Mouse (Mus musculus) MEL (cell line): ENCODE data around the gene Akap12.

Experiments used
- ELF1 ChIP-seq: IDR thresholded peaks from 2 replicates; pipeline ENCODE4 v1.6.1; 2014; ENCODE audit warnings: low read depth, mild to moderate bottlenecking, inconsistent platforms, low read length, improper control_type of control experiment, moderate library complexity
- EP300 ChIP-seq, 2 experiments: IDR thresholded peaks; 2 replicates each; pipeline ENCODE4 v1.6.1; 2011; ENCODE audit warnings: improper control_type of control experiment in 2 of 2, low read length in 2 of 2, low read depth in 1 of 2, mild to moderate bottlenecking in 1 of 2
- GATA1 ChIP-seq: IDR thresholded peaks from 2 replicates; pipeline ENCODE4 v1.6.1; 2011; ENCODE audit warnings: low read depth, low read length, improper control_type of control experiment
- MAX ChIP-seq: IDR thresholded peaks from 2 replicates; pipeline ENCODE4 v1.6.1; 2011; ENCODE audit warnings: low read length, improper control_type of control experiment
- POLR2A ChIP-seq, 2 experiments: IDR thresholded peaks; 2 replicates each; pipeline ENCODE4 v1.6.1; 2011 to 2012; ENCODE audit warnings: low read length in 2 of 2, mild to moderate bottlenecking in 2 of 2, control low read depth in 1 of 2, improper control_type of control experiment in 1 of 2, low read depth in 1 of 2, moderate library complexity in 1 of 2; ENCODE audit not compliant: control insufficient read depth in 1 of 2, insufficient read depth in 1 of 2, poor library complexity in 1 of 2
- TAL1 ChIP-seq: IDR thresholded peaks from 2 replicates; pipeline ENCODE4 v1.6.1; 2012; ENCODE audit warnings: mild to moderate bottlenecking, inconsistent platforms, low read length, moderate library complexity, mixed read lengths
- ZC3H11A ChIP-seq: IDR thresholded peaks from 2 replicates; pipeline ENCODE4 v1.6.1; 2012; ENCODE audit warnings: low read depth, mild to moderate bottlenecking, inconsistent platforms, low read length, improper control_type of control experiment

DNA sequence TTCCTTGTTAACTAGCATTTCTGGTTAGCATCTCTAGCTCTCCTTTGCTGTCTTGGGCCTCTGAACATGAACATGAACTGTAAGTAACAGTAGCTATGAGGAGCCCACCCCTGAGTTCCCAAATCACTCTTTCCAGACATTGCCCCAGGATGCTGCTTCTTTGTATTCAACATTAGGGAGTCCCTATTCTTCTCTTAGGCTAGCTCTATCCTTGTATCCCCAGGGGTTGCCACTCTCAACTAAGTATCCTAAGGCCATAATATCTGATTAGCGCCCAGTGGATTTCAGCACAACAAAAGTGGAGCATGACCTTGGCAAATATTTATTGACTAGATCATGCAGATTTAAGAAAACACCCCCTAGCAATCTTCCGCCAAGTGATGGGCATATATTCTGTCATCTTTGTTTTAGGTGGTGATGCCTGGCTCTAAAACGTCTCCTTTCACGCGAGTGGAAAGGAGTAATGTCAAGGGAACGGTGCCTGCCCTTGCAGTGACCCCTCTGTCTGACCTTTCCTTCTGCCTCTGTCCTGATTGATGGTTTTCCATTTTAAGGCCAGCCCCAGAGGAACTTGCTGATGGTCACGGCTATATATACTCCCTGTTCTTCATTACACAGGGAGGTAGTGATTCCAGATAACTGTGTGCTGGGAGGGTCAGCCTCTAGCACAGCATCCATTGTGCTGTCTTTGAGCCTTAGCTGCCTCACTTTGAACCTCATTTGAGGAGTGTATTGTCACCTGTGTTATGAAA, 66.2 kb downstream of the Akap12 start:
- TF ChIP-seq ZC3H11A (no peak), POLR2A (IDR thresholded peaks at IDR 0.05; ENCODE audit: control insufficient read depth in 1 of 2, insufficient read depth in 1 of 2, low read depth in 1 of 2, low read length in 2 of 2, poor library complexity in 1 of 2) (no peak), MAX (no peak), EP300 (IDR thresholded peaks at IDR 0.05; ENCODE audit: low read depth in 1 of 2, low read length in 2 of 2) (no peak), GATA1 (no peak), ELF1 (no peak), TAL1 (no peak)
